Mouse (Mus musculus) MEL (cell line): Measurements from ENCODE around the gene Tmem37. TPM values are rescaled to one million over a fixed set of nuclear protein-coding genes. Genes with fewer than 3 reads are reported as not detected.

Experiments used
- DNase-seq: peaks from one replicate; pipeline ENCODE4 v3.0.0; 2011; ENCODE audit warnings: low read depth, low spot score
- H3K27ac ChIP-seq: 2 replicates; pipeline ENCODE4 v1.5.1; 2012; ENCODE audit warnings: low read depth, mild to moderate bottlenecking, control low read depth, low read length, moderate library complexity; ENCODE audit not compliant: control insufficient read depth
- H3K27me3 ChIP-seq, 2 experiments: fragments of 150-350 bp in 1 of 2; sonication (generic) in 1 of 2; 2 replicates each; pipeline ENCODE4 v1.6.1; 2012; ENCODE audit warnings: low read length in 2 of 2, mild to moderate bottlenecking in 2 of 2, improper control_type of control experiment in 1 of 2, moderate library complexity in 1 of 2; ENCODE audit not compliant: insufficient read depth in 2 of 2, control insufficient read depth in 1 of 2
- H3K36me3 ChIP-seq, 2 experiments: 2 replicates each; pipeline ENCODE4 v1.6.1; 2012 to 2014; ENCODE audit warnings: low read length in 2 of 2, improper control_type of control experiment in 1 of 2, inconsistent platforms in 1 of 2, mild to moderate bottlenecking in 1 of 2; ENCODE audit not compliant: insufficient read depth in 2 of 2, control insufficient read depth in 1 of 2
- H3K4me1 ChIP-seq, 2 experiments: fragments of 150-350 bp in 1 of 2; sonication (generic) in 1 of 2; 2 replicates each; pipeline ENCODE4 v1.6.1; 2012; ENCODE audit warnings: low read length in 2 of 2, improper control_type of control experiment in 1 of 2, mild to moderate bottlenecking in 1 of 2; ENCODE audit not compliant: insufficient read depth in 2 of 2, control insufficient read depth in 1 of 2
- H3K4me3 ChIP-seq, 2 experiments: fragments of 150-350 bp in 1 of 2; sonication (generic) in 1 of 2; 2 replicates each; pipeline ENCODE4 v1.5.1; 2012; ENCODE audit warnings: low read depth in 2 of 2, low read length in 2 of 2, mild to moderate bottlenecking in 2 of 2, moderate library complexity in 2 of 2, control low read depth in 1 of 2, improper control_type of control experiment in 1 of 2; ENCODE audit not compliant: control insufficient read depth in 1 of 2, insufficient read depth in 1 of 2
- H3K79me2 ChIP-seq: 2 replicates; pipeline ENCODE4 v1.6.1; 2012; ENCODE audit warnings: mild to moderate bottlenecking, low read length, moderate library complexity; ENCODE audit not compliant: control insufficient read depth, poor library complexity, insufficient read depth
- H3K9ac ChIP-seq: 2 replicates; pipeline ENCODE4 v1.6.1; 2012; ENCODE audit warnings: low read depth, mild to moderate bottlenecking, control low read depth, low read length, moderate library complexity; ENCODE audit not compliant: control insufficient read depth, poor library complexity, severe bottlenecking
- H3K9me3 ChIP-seq: fragments of 150-350 bp; sonication (generic); replicated peaks from 2 replicates; pipeline ENCODE4 v1.6.1; 2012; ENCODE audit warnings: mild to moderate bottlenecking, low read length, improper control_type of control experiment, moderate library complexity; ENCODE audit not compliant: insufficient read depth
- BHLHE40 ChIP-seq: IDR thresholded peaks from 2 replicates; pipeline ENCODE4 v1.6.1; 2012; ENCODE audit warnings: low read depth, mild to moderate bottlenecking, inconsistent platforms, low read length, improper control_type of control experiment, borderline replicate concordance
- ELF1 ChIP-seq: IDR thresholded peaks from 2 replicates; pipeline ENCODE4 v1.6.1; 2014; ENCODE audit warnings: low read depth, mild to moderate bottlenecking, inconsistent platforms, low read length, improper control_type of control experiment, moderate library complexity
- ETS1 ChIP-seq: IDR thresholded peaks from 2 replicates; pipeline ENCODE4 v1.6.1; 2012; ENCODE audit warnings: low read depth, mild to moderate bottlenecking, inconsistent platforms, low read length, improper control_type of control experiment, moderate library complexity
- GABPA ChIP-seq: IDR thresholded peaks from 2 replicates; pipeline ENCODE4 v1.6.1; 2012; ENCODE audit warnings: low read depth, mild to moderate bottlenecking, inconsistent platforms, low read length, improper control_type of control experiment, moderate library complexity
- JUND ChIP-seq: IDR thresholded peaks from 2 replicates; pipeline ENCODE4 v1.6.1; 2011; ENCODE audit warnings: low read depth, mild to moderate bottlenecking, improper control_type of control experiment, low read length
- KAT2A ChIP-seq: conservative IDR thresholded peaks from 2 replicates; pipeline ENCODE4 v1.6.1; 2012; ENCODE audit warnings: low read depth, low read length, improper control_type of control experiment, inconsistent platforms
- NRF1 ChIP-seq: IDR thresholded peaks from 2 replicates; pipeline ENCODE4 v1.6.1; 2014; ENCODE audit warnings: low read depth, mild to moderate bottlenecking, inconsistent platforms, low read length, improper control_type of control experiment, moderate library complexity; ENCODE audit not compliant: poor library complexity, insufficient read depth, severe bottlenecking
- POLR2A ChIP-seq, 2 experiments: IDR thresholded peaks; 2 replicates each; pipeline ENCODE4 v1.6.1; 2011 to 2012; ENCODE audit warnings: low read length in 2 of 2, mild to moderate bottlenecking in 2 of 2, control low read depth in 1 of 2, improper control_type of control experiment in 1 of 2, low read depth in 1 of 2, moderate library complexity in 1 of 2; ENCODE audit not compliant: control insufficient read depth in 1 of 2, insufficient read depth in 1 of 2, poor library complexity in 1 of 2
- POLR2AphosphoS2 ChIP-seq: IDR thresholded peaks from 2 replicates; pipeline ENCODE4 v1.6.1; 2011; ENCODE audit warnings: low read length, improper control_type of control experiment
- RCOR1 ChIP-seq: IDR thresholded peaks from 2 replicates; pipeline ENCODE4 v1.6.1; 2012; ENCODE audit warnings: low read depth, mild to moderate bottlenecking, inconsistent platforms, low read length, improper control_type of control experiment
- TCF12 ChIP-seq: IDR thresholded peaks from 2 replicates; pipeline ENCODE4 v1.6.1; 2014; ENCODE audit warnings: low read depth, mild to moderate bottlenecking, inconsistent platforms, low read length, improper control_type of control experiment, moderate library complexity
- polyA plus RNA-seq, 2 experiments: library from polyadenylated mRNA; stranded (reverse) in 1 of 2; unstranded in 1 of 2; fragments of >175 nt in 1 of 2; fragments of >200 nt in 1 of 2; gene quantifications; 2 replicates each; pipeline versions ENCODE4 v1.2.1 to v1.2.4; 2012; ENCODE audit warnings: low replicate concordance in 2 of 2, low read depth in 1 of 2; ENCODE audit not compliant: insufficient read length in 2 of 2, insufficient read depth in 1 of 2, missing spikeins in 1 of 2
- total RNA-seq: library from RNA; depleted of rRNA; stranded (reverse); fragments of 300-350 nt; gene quantifications from 2 replicates; pipeline ENCODE4 v1.2.3, GENCODE M21; 2012

Gene Tmem37
- total and polyA plus RNA-seq, 3 experiments = 2.6 to 9.1 TPM; not detected in 1

DNA sequence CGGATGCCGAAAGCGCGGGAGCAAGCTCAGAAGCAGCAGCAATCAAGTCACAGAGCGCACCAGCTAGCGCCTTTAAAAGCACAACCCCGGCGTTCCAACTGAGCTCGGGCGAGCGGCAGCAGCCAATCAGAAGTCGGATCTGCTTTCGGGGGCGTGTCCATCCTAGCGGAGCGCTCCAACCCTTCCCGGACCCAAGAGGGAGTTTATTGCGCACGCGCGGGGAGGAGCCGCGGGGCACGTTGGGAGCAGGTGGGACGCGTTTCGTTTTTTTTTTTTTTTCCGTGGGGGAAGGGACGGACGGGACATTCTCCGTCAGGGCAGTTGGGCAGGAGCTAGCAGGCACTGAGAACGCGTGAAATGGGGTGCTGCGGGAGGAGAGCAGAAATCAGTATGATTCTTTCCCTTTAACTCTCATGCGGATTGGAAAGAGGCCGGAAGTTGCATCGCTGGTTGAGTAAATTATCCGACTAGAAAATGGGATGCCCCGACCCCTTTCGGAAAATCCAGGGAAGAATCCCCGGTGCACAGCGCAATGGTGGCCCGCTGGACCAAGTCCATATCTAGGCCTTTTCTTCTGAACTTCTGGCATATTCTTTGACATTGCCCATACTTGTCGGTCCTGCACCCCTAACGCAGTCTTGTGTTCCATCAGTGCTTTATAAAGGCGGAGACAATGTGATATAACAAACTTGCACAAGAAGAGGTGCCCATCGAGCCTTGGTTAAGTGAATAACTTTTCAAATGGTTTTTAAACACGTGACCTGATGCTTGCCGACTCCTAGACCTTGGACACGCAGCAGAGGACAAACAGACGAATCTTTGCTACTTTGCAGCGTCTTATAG is 47.3 kb upstream of the Tmem37 start, which contains the start of the genes Dbi and 3110009E18Rik (continued):
- TF ChIP-seq ETS1 = peak; percentile 54; the same call in 1 of the 2 replicates
- TF ChIP-seq ELF1 = peak; percentile 65
- peak; percentile 52; the same call in 1 of the 2 replicates for TF ChIP-seq BHLHE40
- TF ChIP-seq POLR2AphosphoS2 = peak; percentile 88

DNA sequence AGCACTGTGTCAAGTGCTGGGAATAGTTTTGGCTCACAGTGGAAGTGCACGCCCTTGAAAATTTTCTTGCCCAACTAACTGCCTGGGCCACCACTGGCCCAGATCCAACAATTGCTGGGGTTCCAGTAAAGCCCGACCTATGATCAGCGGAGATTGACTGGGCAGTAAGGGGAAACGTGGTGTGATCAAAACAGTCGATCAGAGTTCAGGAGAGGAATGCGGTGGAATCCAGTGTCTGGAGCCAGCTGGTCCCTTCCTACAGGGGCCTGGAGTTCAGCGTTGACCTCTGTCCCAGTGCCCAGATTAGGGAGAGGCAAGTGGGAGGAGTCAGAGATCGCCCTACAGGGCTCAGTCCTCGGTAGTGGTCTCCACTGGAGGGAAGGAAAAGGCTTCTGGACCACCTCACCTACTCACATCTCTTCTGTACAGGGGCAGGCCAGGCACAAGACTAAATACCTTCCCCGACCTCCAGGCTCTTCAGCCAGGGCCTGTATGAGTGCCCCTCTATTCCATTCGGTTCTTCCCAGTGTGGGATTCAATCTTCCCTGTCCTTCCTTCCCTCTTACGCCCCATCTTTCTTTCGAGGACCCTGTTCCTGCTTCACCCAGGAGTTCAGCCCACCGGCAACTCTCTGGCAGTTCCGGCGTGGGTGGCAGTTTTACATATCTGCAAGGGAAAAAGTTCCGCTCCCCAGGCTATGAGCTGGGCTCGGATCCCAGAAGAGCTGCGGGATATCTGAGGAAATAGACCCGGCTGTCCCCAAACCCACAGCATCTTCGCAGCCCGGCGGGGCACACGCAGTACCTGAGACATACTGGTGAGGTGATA is 46.5 kb upstream of the Tmem37 start:
- Histone ChIP-seq H3K79me2 (peaks cover 5% of the 10 kb centered on the region), H3K9ac (peak overlapping the region; percentile 72), H3K4me3 (peak overlapping the region; percentile 63 to 64), H3K27ac (peak overlapping the region; percentile 65), H3K4me1 (peaks cover 2 to 35% of the 10 kb centered on the region in 2 experiments; a peak in 2 of 4 replicates), H3K36me3 (peaks cover 0 to 23% of the 10 kb centered on the region in 2 experiments; a peak in 2 of 4 replicates), H3K9me3 (no peaks in the 10 kb centered on the region), H3K27me3 (no peaks in the 10 kb centered on the region)
- TF ChIP-seq TCF12 (no peak), NRF1 (no peak), POLR2A (IDR thresholded peaks at IDR 0.05; ENCODE audit: control insufficient read depth in 1 of 2, insufficient read depth in 1 of 2, low read depth in 1 of 2, low read length in 2 of 2, poor library complexity in 1 of 2) (no peak), ETS1 (no peak), RCOR1 (peak; percentile 5; the same call in 1 of the 2 replicates)
- peak; percentile 57 for DNase-seq

DNA sequence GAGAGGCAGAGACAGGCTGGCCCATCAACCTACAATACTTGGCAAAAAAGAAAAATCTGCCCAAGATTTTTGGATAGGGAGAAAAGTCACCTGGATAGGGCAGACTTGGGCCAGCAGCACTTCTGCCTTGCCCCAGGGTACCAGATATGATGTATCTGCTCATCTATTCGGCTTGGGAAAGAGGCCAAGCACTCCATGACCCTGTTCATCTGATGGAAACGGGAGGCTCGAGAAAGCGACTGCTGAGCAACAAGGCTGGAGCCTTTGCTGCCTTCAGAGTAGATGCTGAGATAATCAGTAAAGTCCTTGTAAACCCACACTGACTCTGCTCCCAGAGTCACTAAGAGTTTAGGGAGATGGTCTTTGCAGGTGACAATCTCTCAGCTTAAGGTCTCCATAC is 45.5 kb upstream of the Tmem37 start:
- peaks cover 2 to 25% of the 10 kb centered on the region in 2 experiments; a peak in 2 of 4 replicates for H3K4me1 ChIP-seq
- H3K36me3 ChIP-seq = peaks cover 0 to 18% of the 10 kb centered on the region in 2 experiments; a peak in 2 of 4 replicates
- no peak overlapping the region for H3K4me3 ChIP-seq

More for the DNA sequence above, 45.5 kb upstream of the Tmem37 start:
- DNase-seq = no peak
- no peak for TF ChIP-seq KAT2A
- TF ChIP-seq GABPA = no peak
- TF ChIP-seq JUND = no peak
- peaks cover 5% of the 10 kb centered on the region for H3K79me2 ChIP-seq
- no peak overlapping the region for H3K27ac ChIP-seq
- no peak overlapping the region for H3K9ac ChIP-seq
- no peaks in the 10 kb centered on the region for H3K27me3 ChIP-seq
- H3K9me3 ChIP-seq = no peaks in the 10 kb centered on the region
